Mouse (Mus musculus) CD4-positive, CD25-positive, alpha-beta regulatory T cell, adult 2 months (primary cell): ENCODE data around the gene Atp5h.

Experiments
- DNase-seq: peaks from one replicate; pipeline ENCODE4 v3.0.0-alpha.2; 2012; ENCODE audit warnings: low read depth, low spot score

Atp5h gene

GRCm38 (mm10) chr11:115366706-115367394, 52.9 kb downstream of the Atp5h start:
- peak; percentile 39 for DNase-seq

- DNase-seq: no peak
These were observed 53.6 kb downstream of the Atp5h start for GRCm38 (mm10) chr11:115366039-115366705.
